Mouse (Mus musculus) liver, postnatal 0 days (tissue): Measurements from ENCODE around the gene Tmem98. TPM values are rescaled to one million over a fixed set of nuclear protein-coding genes. Genes with fewer than 3 reads are reported as not detected.
A peak's percentile ranks its signal among the peaks of the same experiment; 100 is the strongest.

ENCODE experiments used
- ATAC-seq: fragments of 200-750 bp; cut with Nextera tagmentation; 2 replicates; pipeline ENCODE4 v1.8.0; 2017; ENCODE audit warnings: mild to moderate bottlenecking, moderate library complexity
- DNase-seq: peaks from one replicate; pipeline ENCODE4 v3.0.0-alpha.2; 2016
- H3K27ac ChIP-seq: fragments of 300-500 bp; sonication (generic); 2 replicates; pipeline ENCODE4 v1.5.1; 2014; ENCODE audit warnings: antibody characterized with exemption, moderate library complexity, mild to moderate bottlenecking, low read depth
- H3K27me3 ChIP-seq: fragments of 300-500 bp; sonication (generic); 2 replicates; pipeline ENCODE4 v1.6.1; 2014; ENCODE audit warnings: low read length, control low read depth, mixed read lengths; ENCODE audit not compliant: insufficient read depth
- H3K36me3 ChIP-seq: fragments of 300-500 bp; sonication (generic); replicated peaks from 2 replicates; pipeline ENCODE4 v1.6.1; 2014; ENCODE audit warnings: mild to moderate bottlenecking, control low read depth, low read length, moderate library complexity, mixed read lengths; ENCODE audit not compliant: insufficient read depth
- H3K4me1 ChIP-seq: fragments of 300-500 bp; sonication (generic); 2 replicates; pipeline ENCODE4 v1.6.1; 2014; ENCODE audit warnings: antibody characterized with exemption, mild to moderate bottlenecking, control low read depth; ENCODE audit not compliant: insufficient read depth
- H3K4me2 ChIP-seq: fragments of 300-500 bp; sonication (generic); 2 replicates; pipeline ENCODE4 v1.6.1; 2014; ENCODE audit warnings: low read depth, mild to moderate bottlenecking, low read length, moderate library complexity, mixed read lengths
- H3K4me3 ChIP-seq: fragments of 300-500 bp; sonication (generic); 2 replicates; pipeline ENCODE4 v1.5.1; 2014; ENCODE audit warnings: low read depth, low read length
- H3K9ac ChIP-seq: fragments of 300-500 bp; sonication (generic); replicated peaks from 2 replicates; pipeline ENCODE4 v1.6.1; 2014; ENCODE audit warnings: mild to moderate bottlenecking, moderate library complexity
- H3K9me3 ChIP-seq: fragments of 300-500 bp; sonication (generic); 2 replicates; pipeline ENCODE4 v1.6.1; 2016; ENCODE audit warnings: mild to moderate bottlenecking, control low read depth, low read length, mixed read lengths
- CTCF ChIP-seq: sonication (generic); IDR thresholded peaks from 2 replicates; pipeline ENCODE4 v1.5.1; 2016; ENCODE audit warnings: antibody characterized with exemption, low read depth
- EP300 ChIP-seq: IDR thresholded peaks from 2 replicates; pipeline ENCODE4 v1.6.1; 2016; ENCODE audit warnings: antibody characterized with exemption, low read depth, mild to moderate bottlenecking
- WGBS: fragments of 180-500 bp; shearing (Covaris S2); extraction: QIAGEN DNeasy Blood & Tissue Kit; methylation state at CpG from one replicate; pipeline ENCODE4 v1.1.7; 2014; ENCODE audit not compliant: insufficient replicate concordance; 5-methylcytosine and 5-hydroxymethylcytosine counted together
- polyA plus RNA-seq: library from polyadenylated mRNA; unstranded; fragments of >200 nt; fragmentation: Nextera tagmentation; extraction: Ambion mirVana; gene quantifications from 2 replicates; pipeline ENCODE4 v1.2.1, GENCODE M21; 2015

Gene Tmem98
- polyA plus RNA-seq, 1 experiment from 2014 or later = 21.5 TPM

DNA sequence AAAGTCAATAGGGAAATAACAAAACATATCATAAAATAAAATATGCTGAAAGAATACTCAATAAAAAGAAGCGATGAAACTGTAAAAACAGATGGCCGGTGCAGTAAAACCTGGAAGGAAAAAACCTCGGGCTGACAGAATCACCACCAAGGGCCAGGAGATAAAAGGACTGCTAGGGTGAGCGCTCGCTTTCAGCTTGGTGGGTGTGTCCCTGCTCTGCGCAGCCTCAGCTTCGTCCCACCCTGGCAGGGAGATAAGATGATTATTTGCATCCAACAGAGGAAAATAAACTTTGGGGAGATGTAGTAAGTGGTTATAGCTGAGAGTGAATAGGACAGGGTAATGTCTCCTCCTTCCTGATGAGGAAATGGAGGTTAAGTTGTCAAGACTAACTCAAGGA, 44.9 kb downstream of the Tmem98 start:
- Histone ChIP-seq H3K9me3 (no peaks in the 10 kb centered on the region), H3K4me1 (peaks cover 14% of the 10 kb centered on the region), H3K4me3 (0 out of 2 replicates have a peak overlapping the region, but pooled peaks have one; percentile 6), H3K27ac (0 out of 2 replicates have a peak overlapping the region, but pooled peaks have one; percentile 7), H3K9ac (no peak overlapping the region), H3K36me3 (no peaks in the 10 kb centered on the region), H3K27me3 (no peaks in the 10 kb centered on the region), H3K4me2 (peak overlapping the region; percentile 55)
- WGBS = 34% methylated on average over 7 of the region's 7 CpGs
- DNase-seq (peak; percentile 45), ATAC-seq (peak; percentile 86)
- no peak for TF ChIP-seq EP300
- TF ChIP-seq CTCF = no peak

DNA sequence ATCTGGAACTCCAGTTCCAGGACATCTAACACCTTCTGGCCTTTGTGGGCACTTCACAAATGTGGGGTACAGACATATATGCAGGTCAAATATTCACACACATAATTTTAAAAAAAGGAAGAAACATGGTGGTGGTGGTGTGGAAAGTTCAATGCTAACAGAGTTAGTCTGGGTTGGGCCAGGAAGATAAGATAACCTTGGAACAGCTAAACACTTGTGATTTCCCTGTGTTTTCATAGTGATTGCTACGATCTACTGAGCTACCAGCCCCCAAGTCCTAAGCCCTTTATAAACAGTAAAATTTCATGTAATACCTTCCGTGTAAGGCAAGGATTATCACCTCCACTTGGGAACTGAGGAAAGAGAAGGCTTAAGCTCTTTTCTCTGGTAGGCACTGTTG, 46.9 kb downstream of the Tmem98 start:
- peaks cover 14% of the 10 kb centered on the region for H3K4me1 ChIP-seq
- no peak overlapping the region for H3K9ac ChIP-seq
- H3K4me2 ChIP-seq = no peak overlapping the region
- H3K36me3 ChIP-seq = no peaks in the 10 kb centered on the region
- no peaks in the 10 kb centered on the region for H3K27me3 ChIP-seq
- DNase-seq = no peak
- H3K27ac ChIP-seq = no peak overlapping the region
- TF ChIP-seq CTCF (no peak), EP300 (no peak)
- WGBS = 53% methylated on average over 2 of the region's 2 CpGs
- no peak for ATAC-seq
- H3K4me3 ChIP-seq = no peak overlapping the region
- no peaks in the 10 kb centered on the region for H3K9me3 ChIP-seq

DNA sequence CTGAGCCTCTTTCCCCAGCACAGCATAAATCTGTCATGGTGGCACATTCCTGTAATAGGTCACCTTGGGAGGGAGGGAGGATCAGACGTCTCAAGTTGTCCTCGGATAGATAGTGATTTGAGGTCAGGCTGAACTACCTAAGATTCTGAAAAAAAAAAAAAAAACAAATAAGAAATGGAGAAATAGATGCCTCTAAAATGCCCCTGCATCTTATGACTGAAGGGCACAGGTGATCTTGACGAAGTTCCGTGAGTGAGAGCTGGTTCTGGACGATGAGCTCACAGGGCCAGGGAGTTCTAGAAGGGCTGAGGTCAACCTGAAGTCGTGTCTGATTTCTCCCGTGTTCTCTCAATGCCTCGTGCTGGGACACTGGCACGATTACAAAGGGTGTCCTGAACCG, 48.1 kb downstream of the Tmem98 start, which contains the start of gene Spaca3:
Spaca3 (plus strand) TSS at position 301 of the 400 bp plus-strand sequence.
- Histone ChIP-seq H3K4me2 (no peak within 1 kb of the TSS), H3K4me3 (no peak within 1 kb of the TSS), H3K4me1 (peaks cover 14% of the 10 kb centered on the region), H3K9ac (no peak within 1 kb of the TSS), H3K27me3 (no peaks in the 10 kb centered on the region), H3K27ac (no peak within 1 kb of the TSS), H3K9me3 (no peaks in the 10 kb centered on the region), H3K36me3 (no peaks in the 10 kb centered on the region)
- WGBS = 77% methylated on average over 10 of the region's 10 CpGs
- no peak for TF ChIP-seq CTCF
- TF ChIP-seq EP300 = no peak
- DNase-seq = no peak
- ATAC-seq = no peak

DNA sequence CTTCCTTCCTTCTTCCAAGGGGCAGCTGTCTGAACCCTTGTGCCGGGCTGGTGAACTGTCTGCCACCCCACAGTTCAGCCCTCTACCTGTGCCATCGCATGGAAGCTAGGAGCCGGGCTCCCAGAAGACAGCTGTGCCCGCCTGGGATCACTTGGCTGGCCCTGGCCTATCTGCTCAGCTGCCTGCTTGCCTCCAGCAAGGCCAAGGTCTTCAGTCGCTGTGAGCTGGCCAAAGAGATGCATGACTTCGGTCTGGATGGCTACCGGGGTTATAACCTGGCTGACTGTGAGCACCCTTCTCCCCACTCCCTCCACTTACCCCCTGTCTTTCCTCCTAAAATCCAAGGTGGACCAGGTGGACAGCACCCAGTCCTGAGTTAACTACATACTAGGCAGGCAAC, 53.0 kb downstream of the Tmem98 start:
- TF ChIP-seq CTCF (no peak), EP300 (no peak)
- no peak overlapping the region for H3K27ac ChIP-seq
- H3K4me2 ChIP-seq = no peak overlapping the region
- 85% methylated on average over 7 of the region's 7 CpGs for WGBS
- no peaks in the 10 kb centered on the region for H3K27me3 ChIP-seq
- no peaks in the 10 kb centered on the region for H3K36me3 ChIP-seq
- no peak overlapping the region for H3K4me3 ChIP-seq
- ATAC-seq (no peak), DNase-seq (no peak)
- H3K4me1 ChIP-seq = no peaks in the 10 kb centered on the region
- no peak overlapping the region for H3K9ac ChIP-seq
- H3K9me3 ChIP-seq = no peaks in the 10 kb centered on the region

DNA sequence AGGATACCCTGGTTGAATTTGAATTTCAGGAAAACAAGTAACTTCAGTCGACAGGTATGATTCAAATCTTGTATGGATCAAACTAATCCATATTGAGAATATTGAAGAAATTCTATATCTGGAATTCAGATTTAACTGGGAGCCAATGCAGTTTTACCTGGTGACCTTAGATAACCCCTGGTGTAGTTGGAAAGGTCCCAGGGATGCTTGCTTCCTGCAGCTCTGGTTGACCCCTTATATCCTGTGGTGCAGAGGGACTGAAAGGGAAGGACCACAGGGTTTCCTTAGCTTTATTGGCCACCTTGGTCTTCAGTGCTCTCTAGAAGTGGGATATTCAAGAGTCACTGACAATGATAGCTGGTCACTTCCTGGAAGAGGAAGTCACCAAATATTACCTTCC, 58.1 kb downstream of the Tmem98 start:
- Histone ChIP-seq H3K9me3 (no peaks in the 10 kb centered on the region), H3K27ac (no peak overlapping the region), H3K4me3 (no peak overlapping the region), H3K4me1 (0 out of 2 replicates have a peak, but pooled peaks cover 6% of the 10 kb centered on the region), H3K9ac (no peak overlapping the region), H3K4me2 (no peak overlapping the region), H3K27me3 (no peaks in the 10 kb centered on the region), H3K36me3 (no peaks in the 10 kb centered on the region)
- ATAC-seq (no peak), DNase-seq (no peak)
- TF ChIP-seq CTCF (no peak), EP300 (no peak)
- WGBS = 84% methylated on average over 1 of the region's 1 CpGs

Other genes with a start within 250 kb of the Tmem98 start
- gene Myo1d, start 30.1 kb upstream of the Tmem98 start, polyA plus RNA-seq = 4.5 and 4.6 TPM in 2 replicates
- not detected in 2 replicates for gene Spaca3, start 48.2 kb downstream of the Tmem98 start, polyA plus RNA-seq